Mouse (Mus musculus) cerebellum, postnatal 36 days (tissue): ENCODE data around the gene Fam83g.
A peak's percentile ranks its signal among the peaks of the same experiment; 100 is the strongest.

Experiments used
- DNase-seq, 2 experiments: peaks; one replicate each; pipeline ENCODE4 v3.0.0; 2021 to 2022; ENCODE audit warnings: mixed read lengths in 2 of 2

Gene Fam83g

DNA sequence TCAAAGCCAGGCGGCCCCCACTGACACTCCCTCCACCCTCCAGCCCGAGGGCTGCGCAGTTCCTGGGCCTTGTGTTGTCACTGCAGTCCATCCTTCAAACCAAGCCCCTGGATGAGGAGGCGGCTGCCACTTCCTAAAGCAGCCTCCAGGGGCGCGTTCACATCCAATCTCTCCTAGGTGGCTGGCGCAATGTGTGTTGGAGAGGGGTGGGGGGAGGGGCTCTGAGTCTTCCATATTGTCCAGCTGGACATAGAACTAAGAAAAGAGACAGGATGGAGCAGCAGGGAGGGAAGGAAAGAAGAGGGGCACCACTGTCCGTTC, 9.1 kb upstream of the Fam83g start:
- no peak for DNase-seq

DNA sequence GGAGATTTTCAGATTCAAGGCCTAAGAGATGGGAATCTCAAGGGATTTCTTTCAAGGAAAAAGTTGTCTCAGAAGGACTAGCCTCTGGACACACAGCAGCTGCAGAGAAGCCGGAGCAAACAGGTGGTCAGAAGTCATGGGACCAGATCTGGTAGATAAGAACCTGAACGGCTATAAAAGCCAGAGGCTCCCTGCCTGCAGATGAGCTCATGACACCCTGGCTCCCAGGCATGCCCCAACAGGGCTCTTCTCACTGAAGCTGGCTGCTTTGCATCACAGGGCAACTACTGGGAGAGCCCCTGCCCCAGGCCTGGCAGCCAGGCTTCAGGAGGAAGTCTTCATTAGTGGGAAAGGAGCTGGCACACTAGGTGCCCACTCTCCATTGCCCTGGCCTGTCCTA, 8.6 kb upstream of the Fam83g start:
- DNase-seq: no peak

DNA sequence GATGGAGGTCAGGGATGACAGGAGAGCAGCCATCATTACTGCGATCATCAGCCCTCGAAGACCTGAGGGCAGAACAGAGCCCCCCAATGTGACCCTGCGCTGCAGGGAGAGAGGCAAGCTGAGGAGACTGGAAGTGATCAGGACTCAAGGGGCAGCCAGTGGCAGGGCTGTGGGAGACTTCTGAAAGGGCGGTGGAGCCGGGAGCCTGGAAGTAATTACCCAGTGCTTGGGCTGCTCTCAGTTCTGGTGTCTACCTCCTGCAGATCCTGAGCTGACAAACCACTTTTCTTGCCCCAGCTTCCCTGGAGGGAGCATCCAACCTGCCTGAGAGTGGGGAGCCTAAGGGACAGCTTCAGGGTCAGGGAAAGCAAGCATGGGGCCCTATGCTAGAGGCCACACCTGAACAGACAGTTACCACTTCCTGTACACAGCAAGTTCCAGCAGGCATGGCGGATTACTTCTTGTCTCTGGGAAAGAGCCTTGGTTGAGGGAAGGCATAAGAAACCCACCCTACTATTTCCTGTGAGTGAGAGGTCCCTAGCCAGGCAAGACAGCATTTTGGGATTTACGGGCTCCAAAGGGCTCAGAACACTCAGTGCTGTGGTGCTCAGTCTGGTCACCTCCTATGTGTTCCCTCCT, 7.6 kb upstream of the Fam83g start:
- no peak for DNase-seq

DNA sequence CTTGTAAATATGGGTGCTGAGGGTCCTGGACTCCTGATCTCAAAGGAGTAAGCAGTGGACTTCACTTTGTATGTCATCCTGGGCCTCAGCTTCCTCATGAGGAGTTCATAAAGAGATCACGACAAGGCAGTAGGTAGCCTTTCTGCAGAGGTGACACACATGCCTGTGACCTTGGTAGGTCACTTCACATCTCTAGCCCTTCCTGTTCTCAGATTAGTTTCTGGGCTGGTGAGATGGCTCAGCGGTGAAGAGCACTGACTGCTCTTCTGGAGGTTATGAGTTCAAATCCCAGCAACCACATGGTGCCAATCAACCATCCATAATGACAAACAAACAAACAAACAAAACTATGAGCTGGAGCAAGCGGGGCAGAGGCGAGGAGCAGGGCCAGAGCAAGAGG, 6.2 kb upstream of the Fam83g start:
- no peak for DNase-seq

DNA sequence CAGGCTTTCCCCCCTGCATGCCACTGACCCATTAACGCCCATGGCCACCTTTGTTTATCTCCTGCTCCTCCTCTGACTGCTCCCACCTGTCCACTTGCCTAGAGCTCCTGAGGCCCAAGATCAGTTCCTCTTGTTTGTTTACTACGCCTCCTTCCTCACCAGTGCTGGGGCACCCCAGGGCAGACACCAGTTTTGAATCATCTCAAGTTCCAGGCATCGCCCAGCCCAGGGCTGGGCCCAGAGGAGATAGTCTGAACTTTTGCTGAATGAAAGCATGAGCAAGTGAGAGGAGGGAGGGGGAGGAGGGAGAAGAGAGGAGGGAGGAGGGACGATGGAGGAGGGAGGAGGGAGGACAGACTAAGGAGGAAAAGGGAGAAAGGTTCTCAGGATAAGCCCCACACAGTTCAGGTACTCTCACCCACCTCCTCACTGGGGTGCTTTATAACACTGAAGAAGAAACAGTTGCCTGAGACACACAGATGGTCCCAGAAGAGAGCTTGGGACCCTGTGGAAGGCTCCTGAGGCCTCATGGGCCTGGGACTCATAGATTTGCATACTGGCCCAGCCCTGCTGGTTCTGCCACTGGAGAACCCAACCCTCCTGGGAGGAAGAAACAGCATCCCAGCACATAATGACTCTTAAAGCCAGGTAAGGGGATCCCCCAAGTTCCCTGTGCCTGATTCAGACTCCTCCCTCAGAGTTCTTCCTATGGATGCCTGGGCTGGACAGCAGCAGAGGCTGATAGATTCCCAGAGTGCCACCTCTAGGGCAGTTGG, 4.6 kb upstream of the Fam83g start:
- no peak for DNase-seq

DNA sequence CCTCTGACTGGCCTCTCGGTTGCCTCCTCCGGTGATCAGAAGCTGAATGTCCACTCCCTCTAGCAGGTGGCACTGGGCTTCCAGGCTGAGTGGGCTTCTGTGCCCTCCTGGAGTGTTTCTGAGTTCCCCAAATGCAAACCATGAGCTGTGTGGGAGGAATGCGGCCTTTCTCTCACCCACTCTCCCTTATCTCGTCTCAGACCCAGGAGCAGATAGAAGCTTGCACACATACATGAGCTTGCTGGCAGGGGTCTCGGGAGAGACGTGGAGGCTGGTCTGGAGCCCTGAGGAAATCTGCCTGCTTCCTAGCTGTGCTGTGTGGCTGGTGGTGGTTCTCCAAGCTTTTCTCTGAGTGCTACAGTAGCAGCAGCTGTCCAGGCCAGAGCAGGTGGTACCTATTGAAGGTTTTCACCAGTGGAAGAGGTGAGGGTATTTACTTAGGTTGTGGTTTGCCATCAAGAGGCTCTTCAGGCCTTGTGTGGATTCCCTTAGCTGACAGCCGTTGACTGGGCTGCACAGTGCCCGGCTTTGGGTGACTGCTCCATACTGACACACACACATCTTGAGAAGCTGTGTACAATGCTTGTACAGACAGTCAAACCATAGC, 1.3 kb downstream of the Fam83g start:
- no peak for DNase-seq

DNA sequence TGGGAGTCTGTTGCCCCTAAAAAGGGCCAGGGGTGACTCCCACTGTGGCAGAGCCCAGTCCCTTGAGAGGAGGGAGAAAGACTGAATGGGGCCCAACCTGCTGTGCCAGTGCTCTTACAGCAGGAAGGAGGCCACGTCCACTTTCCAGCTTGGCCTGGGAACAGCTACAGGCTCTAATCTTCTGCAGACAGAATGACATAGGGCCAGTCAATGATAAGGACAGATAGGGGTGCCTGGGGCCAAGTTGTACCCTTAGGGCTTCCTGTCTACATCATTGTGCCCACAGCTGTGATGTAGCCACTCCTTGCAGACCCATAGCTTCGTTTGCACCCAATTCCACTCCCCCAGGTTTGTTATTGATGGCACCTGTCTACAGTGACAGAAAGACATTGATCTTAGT, 2.2 kb downstream of the Fam83g start:
- no peak for DNase-seq

DNA sequence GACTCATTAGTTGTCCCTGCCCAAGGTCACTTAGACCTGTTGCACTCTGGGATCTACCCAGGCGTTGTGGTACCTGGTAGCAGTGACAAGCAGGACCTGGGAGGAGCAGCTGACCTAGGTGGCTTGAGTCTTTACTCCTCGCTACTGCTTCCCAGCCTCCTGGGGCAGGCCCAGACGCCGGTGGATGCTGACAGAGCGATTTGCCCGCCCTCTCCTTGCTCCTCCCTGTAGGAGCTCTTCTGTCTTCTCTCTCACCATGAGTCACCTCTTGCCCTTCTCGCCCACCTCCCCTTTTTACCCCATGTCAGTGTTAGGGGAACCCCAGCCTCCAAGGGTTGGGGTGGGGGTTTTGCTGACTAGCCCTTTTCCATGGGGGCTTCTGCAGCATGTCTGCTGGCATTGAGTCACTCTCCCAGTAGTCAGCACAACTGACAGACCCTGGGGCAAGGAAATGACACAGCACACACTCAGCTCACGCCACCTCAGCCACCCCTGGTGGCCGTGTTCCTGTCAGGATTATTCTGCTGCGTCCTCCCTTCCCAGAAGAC, 3.1 kb downstream of the Fam83g start:
- DNase-seq: no peak

DNA sequence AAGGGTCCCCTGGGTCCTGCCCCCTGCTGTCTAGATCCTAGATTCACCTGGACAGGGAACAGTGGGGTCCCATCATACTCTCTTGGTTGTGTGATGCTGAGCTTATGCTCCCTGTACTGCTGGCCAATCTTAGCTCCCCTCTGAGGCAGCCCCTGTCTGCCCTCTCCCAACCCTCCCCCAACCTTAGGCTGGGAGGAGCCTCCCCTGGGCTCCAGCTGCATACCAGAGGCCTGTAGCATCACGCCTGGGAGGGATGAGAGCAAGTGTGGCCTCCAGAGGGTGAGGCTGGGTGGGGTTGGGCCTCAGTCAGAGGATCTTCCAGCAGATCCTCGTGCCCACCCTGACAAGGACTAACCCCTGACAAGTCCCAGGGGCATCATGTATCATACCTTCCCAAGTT, 3.7 kb downstream of the Fam83g start:
- no peak for DNase-seq

DNA sequence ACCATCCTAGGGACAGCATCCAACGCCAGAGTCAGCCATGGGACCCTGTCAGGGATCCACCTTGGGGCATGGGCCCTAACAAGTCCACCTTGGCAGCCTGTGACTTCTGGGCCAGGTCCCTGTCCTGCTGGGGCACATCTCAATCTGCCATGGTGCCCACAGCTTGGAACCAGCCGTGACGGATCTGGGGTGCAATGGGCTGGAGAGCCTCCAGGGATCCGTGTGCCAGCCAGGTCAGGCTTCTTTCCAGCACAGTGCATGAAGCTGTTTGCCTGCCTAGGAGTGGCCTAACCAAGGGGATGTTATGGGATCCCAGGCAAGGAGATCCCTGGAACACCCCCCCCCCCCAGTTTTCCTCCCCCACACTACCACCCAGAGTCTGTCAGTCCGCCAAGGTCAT, 9.1 kb downstream of the Fam83g start:
- peak; percentile 70 to 72 for DNase-seq

DNA sequence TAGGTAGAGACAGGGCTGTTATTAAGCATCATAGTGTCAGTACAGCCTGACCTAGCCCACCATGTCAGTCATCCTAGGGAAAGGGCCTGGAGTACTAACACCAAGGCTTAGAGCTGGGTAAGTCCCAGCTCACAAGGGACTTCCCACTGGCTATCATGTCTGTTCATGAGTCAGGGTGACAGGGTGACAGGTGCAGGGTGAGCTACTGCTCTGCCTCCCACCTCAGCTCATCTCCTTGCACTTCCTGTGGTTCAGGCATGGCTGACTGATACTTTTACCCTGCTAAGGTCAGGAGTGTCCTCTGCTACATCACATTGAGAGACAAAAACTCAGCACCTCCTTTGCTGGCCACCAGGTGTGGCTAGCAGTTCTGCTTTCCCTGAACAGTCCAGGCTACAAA, 15.0 kb downstream of the Fam83g start:
- DNase-seq: no peak

DNA sequence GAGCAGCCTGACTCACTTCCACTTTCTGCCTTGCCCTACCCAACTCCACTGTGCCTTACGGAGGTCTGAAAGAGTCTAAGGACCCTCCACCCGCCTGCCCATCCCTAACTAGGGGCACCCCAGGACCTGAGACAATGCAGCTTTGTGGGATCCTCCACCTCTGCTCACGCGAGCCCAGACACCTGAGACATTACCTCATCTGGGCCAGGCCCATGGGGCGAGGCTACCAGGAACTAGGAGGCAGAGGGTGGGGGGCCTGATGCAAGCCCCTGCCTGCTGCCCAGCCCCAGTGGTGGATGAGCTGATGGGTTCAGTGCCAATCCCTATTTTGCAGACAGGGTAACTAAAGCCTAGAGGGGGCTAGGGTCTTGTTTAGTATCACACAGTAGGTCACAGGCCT, 15.6 kb downstream of the Fam83g start:
- no peak for DNase-seq

DNA sequence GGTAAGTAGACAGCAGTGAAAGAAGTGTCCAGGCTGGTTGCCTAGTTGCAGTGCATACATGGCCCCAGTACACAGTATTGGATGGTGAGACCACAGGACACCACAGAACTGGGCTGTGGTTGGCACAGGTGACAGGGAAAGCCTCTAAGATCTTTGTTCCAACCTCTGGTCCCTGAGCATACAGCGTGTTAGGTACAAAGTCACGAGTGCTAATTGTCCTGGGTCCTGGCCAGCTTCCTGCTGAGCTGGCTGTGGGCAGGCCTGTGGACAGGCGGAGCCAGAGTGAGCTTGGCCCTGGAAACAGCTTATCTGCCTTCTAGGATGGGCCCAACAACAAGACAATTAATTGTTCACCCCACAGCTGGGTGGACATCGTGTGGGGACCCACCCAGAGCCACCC, 16.0 kb downstream of the Fam83g start:
- DNase-seq: peak; percentile 72 to 75

DNA sequence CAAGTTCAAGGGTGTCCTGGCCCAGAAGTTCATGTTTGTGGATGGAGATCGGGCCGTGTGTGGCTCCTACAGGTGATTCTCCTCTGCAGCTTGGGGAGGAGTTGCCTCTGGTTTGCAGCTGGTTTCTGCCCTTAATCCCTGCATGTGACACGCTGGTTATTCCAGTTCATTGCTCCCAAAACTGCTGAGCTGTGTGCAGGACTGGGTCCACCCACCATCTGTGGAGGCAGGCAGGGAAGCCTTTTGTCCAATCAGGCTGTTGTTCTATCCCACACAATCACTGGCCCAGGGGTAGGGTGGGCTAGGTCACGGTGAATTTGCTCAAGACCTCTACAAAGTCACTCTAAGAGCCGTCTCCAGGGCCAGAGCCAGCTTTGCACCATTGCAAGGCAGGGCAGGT, 17.8 kb downstream of the Fam83g start:
- DNase-seq: no peak

DNA sequence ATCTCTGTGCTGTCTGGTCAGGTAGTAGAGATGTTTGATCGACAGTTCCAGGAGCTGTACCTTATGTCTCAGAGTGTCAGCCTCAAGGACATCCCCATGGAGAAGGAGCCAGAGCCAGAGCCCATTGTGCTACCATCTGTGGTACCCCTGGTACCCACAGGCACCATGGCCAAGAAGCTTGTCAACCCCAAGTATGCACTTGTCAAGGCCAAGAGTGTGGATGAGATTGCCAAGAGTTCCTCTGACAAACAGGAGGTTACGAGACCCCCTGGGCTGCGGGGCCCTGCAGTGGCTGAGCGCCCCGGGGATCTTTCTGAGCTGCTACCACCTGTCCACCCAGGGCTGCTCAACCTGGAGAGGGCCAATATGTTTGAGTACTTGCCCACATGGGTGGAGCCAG, 18.6 kb downstream of the Fam83g start:
- DNase-seq: no peak

DNA sequence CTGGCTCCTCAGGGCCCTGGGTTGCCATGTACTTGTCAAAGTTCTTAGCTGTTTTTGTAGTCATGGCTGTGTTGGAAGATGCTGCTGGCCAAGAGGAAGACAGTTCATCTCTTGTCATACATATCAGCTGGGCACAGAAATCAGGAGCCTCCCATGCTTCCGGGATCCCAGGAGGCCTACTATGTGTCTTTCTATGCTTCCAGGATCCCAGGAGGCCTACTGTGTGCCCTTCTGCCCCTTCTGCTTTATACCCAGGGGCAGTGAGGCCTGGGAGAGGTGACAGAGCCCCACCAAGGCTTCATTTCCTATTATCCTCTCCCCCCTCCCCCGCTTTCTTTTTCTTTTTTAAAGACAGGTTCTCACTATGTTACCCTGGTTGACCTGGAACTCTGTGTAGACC, 21.7 kb downstream of the Fam83g start:
- no peak for DNase-seq

DNA sequence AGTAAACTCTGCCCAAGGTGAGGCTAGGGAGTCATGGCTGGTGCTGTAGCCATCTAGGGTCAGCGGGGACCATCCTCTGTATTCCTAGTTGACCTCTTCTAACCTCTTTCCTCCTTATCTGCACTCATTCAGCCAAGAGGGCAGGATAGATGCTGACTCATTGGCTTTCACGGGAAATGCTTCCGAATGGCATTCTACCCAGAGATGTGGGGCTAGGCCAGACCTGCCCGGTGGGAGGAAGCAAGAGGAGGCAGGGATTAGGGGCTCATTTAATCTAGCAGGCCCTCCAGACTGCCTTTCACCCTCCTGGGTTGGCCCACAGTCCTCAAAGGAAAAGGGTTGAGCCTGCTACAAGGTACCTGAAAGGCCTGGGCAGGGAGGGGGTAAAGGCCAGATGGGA, 22.3 kb downstream of the Fam83g start:
- DNase-seq: no peak

DNA sequence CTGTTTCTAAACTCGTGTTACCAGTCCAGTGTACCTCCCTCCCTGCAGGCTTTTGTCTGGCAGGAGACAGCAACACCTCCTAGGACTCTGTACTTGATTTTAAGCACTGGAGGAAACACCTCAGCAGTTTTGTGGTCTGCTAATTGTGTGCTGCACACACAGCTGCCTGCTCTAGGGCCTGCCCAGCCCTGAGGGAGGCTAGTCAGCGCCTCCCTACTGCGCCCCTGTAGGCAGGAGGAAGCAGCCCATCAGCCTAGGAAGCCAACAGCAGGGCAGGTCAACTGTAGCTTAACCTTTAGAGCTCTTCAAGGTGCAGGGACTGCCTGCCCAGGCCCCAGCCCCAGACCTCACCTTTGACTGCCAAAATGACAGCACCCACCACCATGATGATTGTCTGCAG, 25.0 kb downstream of the Fam83g start:
- DNase-seq: no peak

DNA sequence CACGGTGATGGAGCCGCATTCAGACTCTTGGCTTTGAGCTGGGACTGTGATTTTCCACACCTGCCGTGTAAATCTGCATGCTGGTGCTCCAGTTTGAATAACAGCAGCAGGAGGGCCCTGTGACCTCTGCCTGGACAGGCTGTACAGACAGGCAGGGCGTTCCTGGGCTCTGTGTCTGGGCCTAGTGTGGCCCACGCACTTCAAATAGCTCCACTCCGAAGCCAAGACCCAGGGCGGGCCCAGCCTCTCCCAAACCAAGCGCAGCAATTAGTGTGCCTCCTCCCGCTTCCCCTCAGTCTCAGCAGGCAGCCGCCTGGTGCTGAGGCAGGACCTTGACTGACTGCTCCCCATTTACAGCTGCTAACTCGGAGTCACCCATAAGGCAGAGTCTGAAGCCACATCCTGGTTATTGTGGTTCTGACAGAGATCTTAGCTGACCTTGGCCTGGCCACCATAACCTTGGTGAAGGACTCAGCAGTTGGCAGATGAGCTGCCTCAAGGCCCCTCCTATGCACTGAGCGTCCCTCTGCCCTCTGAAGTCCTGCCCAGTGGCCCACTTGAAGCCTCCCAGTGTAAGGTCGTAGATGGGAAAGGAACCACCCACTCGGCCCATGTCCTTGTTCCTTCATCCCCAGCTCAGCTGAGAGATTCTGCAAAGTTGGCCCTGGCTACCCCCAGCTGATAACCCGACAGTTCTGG, 29.4 kb downstream of the Fam83g start:
- DNase-seq: no peak

DNA sequence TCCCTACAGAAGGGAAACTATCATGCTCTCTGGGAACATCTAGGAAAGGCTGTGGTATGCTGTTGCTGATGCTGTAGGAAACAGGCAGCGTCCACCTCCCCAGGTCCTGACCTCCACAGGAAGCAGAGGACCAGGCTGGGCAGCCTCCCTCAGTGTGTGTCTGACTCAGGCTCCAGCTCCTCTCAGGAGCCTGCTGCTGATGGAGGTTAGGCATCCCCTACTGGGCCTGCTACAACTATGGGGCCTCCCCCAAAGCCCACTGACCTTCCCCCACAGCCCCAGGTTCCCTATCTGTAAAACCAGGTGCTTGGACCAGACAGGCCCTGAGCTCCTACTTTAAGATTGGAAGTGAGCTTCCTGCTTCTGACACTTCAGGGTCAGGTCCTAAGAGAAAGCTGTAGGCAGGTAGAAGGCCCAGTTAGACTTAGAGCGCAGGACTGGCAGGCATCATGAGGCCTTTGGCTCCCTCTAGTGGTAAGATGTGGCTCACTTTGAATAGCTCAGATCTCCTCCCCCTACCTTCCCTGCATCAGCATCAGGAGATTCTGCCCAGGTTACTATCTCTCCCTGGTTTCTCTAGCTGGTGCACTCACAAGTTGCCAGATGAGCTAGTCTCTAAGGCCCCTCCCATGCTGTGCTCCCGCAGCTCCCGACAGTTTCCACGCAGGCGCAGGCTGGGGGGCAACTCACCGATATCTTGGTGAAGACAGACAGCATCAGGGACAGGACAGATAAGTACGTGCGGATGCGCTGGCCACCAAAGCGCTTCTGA, 30.6 kb downstream of the Fam83g start:
- DNase-seq: peak; percentile 71 to 84

DNA sequence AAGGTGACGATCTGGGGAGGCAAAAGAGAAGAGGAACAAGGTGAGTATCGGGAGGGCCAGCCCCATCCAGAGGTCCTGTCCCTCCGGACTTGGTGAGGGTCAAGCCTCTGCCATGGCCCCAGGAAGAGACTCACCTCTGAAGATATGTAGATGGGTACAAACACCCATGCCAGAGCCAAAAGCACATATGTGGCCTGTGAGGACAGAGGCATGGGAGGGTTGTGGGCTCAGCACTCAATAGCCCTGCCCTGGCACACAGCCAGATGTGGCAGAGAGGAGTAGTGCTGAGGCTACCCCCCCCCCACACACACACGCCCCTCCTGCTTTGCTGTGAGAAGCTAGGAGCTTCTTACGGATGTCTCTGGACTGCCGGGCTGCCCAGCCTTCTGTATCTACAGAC, 31.2 kb downstream of the Fam83g start:
- DNase-seq: no peak

DNA sequence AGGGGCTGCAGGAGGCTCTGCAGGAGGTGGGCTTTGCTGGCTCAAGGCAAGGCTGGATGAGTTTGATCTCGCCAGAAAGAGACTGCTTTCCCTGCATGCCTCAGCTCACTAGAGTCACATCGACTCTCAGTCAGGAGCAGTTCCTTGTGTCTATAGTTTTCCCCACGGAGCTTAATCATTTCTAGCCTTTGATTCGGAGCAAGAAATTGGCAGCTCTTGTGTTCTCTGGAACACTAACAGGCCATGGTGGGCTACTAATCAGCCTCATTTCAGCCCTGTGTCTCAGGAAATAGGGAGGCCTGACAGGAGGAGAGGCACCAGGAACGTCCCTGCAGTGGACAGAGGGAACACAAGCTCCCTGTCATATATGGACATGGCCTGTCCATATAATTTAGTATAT, 34.1 kb downstream of the Fam83g start:
- no peak for DNase-seq

DNA sequence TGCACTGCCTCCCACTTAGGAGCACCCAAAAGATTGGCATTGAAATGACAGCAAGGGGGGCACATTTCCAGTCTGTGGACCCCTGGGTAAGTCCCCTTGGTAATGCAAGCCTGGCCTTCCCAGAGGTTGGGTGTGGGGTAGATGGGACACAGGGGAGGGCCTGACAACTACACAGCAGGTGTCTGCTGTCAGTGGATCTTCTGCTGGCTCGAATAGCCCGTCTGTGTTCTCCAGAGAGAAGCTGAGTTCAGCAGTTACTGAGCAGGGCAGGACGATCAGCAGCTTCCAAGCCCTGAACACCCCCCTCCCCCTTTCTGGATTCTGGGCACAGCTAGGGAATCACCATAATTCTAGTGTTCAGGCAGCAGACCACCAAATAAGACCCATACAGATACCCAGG, 35.5 kb downstream of the Fam83g start:
- no peak for DNase-seq
